7 mouse cellular contexts compared by ENCODE assay signal in the genomic region with DNA sequence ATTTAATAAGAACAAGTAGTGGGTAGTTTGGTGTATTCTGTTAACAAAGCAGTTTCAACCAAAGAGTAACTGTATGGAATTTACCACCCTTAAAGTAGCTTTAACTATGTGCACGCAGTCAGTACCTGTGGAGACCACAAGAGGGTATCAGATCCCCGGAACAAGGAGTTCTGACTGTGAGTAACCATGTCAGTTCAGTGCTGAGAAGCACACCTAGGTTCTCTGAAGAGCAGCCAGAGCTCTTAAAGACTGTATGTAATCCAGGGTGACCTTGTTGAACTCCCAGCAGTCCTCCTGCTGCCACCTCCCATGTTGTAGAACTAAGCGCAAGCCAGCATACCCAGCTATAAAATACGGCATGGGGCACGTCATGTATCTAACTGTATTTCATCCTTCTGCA. TPM values are rescaled to one million over a fixed set of nuclear protein-coding genes. Genes with fewer than 3 reads are reported as not detected.
DNase-seq lines count a peak whose midpoint lies in the region; ATAC-seq and TF ChIP-seq lines count a peak whose summit lies in the region.

No protein-coding gene starts in this region.

- H3K9ac ChIP-seq in heart, adult 2 months (ENCODE audit: low read depth, low read length), result no peak overlapping the region

- TF ChIP-seq CTCF in heart, adult 2 months (IDR thresholded peaks at IDR 0.05), result no peak; the same call in 1 of the 2 replicates
- TF ChIP-seq CTCF in lung, adult 2 months (IDR thresholded peaks at IDR 0.05; ENCODE audit: insufficient read depth, low read length), result peak; percentile 39; the same call in 1 of the 2 replicates

- peak overlapping the region; percentile 8; the same call in 1 of the 2 replicates for H3K27ac ChIP-seq in heart, adult 2 months

- peak; percentile 54 for ATAC-seq in common myeloid progenitor, adult 5-6 weeks (replicated peaks; ENCODE audit: low read depth, poor library complexity, severe bottlenecking)

- peaks cover 8% of the 10 kb centered on the region for H3K4me1 ChIP-seq in heart, adult 2 months (ENCODE audit: control insufficient read depth, insufficient read depth, low read length)
- H3K4me1 ChIP-seq in lung, adult 2 months (ENCODE audit: control insufficient read depth, insufficient read depth, low read length), result peaks cover 5% of the 10 kb centered on the region

- no peaks in the 10 kb centered on the region; the same call in none of the 2 replicates for H3K79me2 ChIP-seq in heart, adult 2 months (replicated peaks; ENCODE audit: control insufficient read depth, insufficient read depth, low read length)

- peak; percentile 84 for DNase-seq in CD4-positive helper T cell, adult 2 months (ENCODE audit: low read depth, low spot score)
- DNase-seq in ES-CJ7 (ENCODE audit: low read depth, low spot score), result peak; percentile 87
- peak; percentile 62 for DNase-seq in heart, adult 2 months
- DNase-seq in kidney, adult 18-20 months, result peak; percentile 71
- peak; percentile 38 for DNase-seq in lung, adult 2 months
- peak; percentile 74 for DNase-seq in retina, postnatal 1 day

- 0 out of 2 replicates have a peak, but pooled peaks have one; percentile 45 for TF ChIP-seq EP300 in heart, adult 2 months (IDR thresholded peaks at IDR 0.05; ENCODE audit: insufficient read depth, low read depth, low read length)

- TF ChIP-seq POLR2A in heart, adult 2 months (IDR thresholded peaks at IDR 0.05; ENCODE audit: insufficient read depth, low read depth, low read length), result no peak
- TF ChIP-seq POLR2A in lung, adult 2 months (IDR thresholded peaks at IDR 0.05; ENCODE audit: borderline replicate concordance, extremely low read depth, low read depth, low read length), result no peak

- peaks cover 26% of the 10 kb centered on the region for H3K36me3 ChIP-seq in heart, adult 2 months (ENCODE audit: control insufficient read depth, insufficient read depth, low read length)

- intact Hi-C loops in heart, adult 2 months (cut with DNase I), result no loop called here

- H3K27me3 ChIP-seq in heart, adult 2 months (ENCODE audit: control insufficient read depth, insufficient read depth, low read length), result no peaks in the 10 kb centered on the region

- 26% methylated on average over 5 of the region's 5 CpGs for WGBS in heart, adult 2 months
- WGBS in lung, adult 2 months, result 20% methylated on average over 5 of the region's 5 CpGs

- H3K4me3 ChIP-seq in heart, adult 2 months, result peak overlapping the region; percentile 23; the same call in 1 of the 2 replicates
- peak overlapping the region; percentile 9 for H3K4me3 ChIP-seq in lung, adult 2 months (replicated peaks; ENCODE audit: extremely low read depth, low read depth, low read length)

RNA-seq across cellular contexts. Expression of a gene that starts 14.2 kb away (rescaled TPM):
- total RNA-seq in common myeloid progenitor, adult 5-6 weeks (2017), result 529 and 544 TPM in 2 replicates
- total RNA-seq in heart, adult 2 months (2021), result 10 to 100 TPM; 39.8 to 40.1 TPM
- 13.9 and 26.2 TPM in 2 replicates for polyA plus RNA-seq in heart, adult 2 months (2012; rRNA removed)
- polyA plus RNA-seq in lung, adult 2 months (2012; rRNA removed), result 40.4 and 49.6 TPM in 2 replicates

RNA-seq across cellular contexts. Expression of a gene that starts 43.0 kb away (rescaled TPM):
- 238 and 276 TPM in 2 replicates for total RNA-seq in common myeloid progenitor, adult 5-6 weeks (2017)
- 1,000 to 10,000 TPM; 2,279 to 2,697 TPM for total RNA-seq in heart, adult 2 months (2021)
- polyA plus RNA-seq in heart, adult 2 months (2012; rRNA removed), result 1,459 and 1,712 TPM in 2 replicates
- polyA plus RNA-seq in lung, adult 2 months (2012; rRNA removed), result 228 and 232 TPM in 2 replicates

Comparison
In these comparisons a context has a peak if more than half of its experiments do, and no peak if none do; other contexts are left out.
1. Peak in every context shown above with its lines: DNase-seq, ATAC-seq, H3K4me3 ChIP-seq and H3K27ac ChIP-seq.
2. RNA of a gene that starts 14.2 kb away (total RNA-seq): 529 to 544 TPM in common myeloid progenitor, adult 5-6 weeks; 39.8 to 40.1 TPM in heart, adult 2 months; every median in the first group is over 10 times any median in the second.